Mouse (Mus musculus) heart, adult 2 months (tissue): ENCODE results near the gene Nectin4.

Source experiments
- EP300 ChIP-seq: fragments of 200-500 bp; IDR thresholded peaks from 2 replicates; pipeline ENCODE4 v1.6.1; 2011; ENCODE audit warnings: low read depth, low read length, control low read depth; ENCODE audit not compliant: insufficient read depth
- POLR2A ChIP-seq: fragments of 200-500 bp; IDR thresholded peaks from 2 replicates; pipeline ENCODE4 v1.6.1; 2011; ENCODE audit warnings: mild to moderate bottlenecking, low read depth, low read length, control low read depth; ENCODE audit not compliant: insufficient read depth

- TF ChIP-seq EP300 (no peak), POLR2A (no peak)
Observed at GRCm38 (mm10) chr1:171355812-171356340, 14.0 kb upstream of the Nectin4 start.
